Mouse (Mus musculus): ENCODE data around the gene Rab3gap1.

Rab3gap1 gene

GRCm38 (mm10) chr1:127868300-127869261 lies at the start of gene Rab3gap1:
Gene Rab3gap1 (plus strand): TSS chr1:127868773.
- peak; percentile 86 for DNase-seq (ENCODE audit: low spot score)

GRCm38 (mm10) chr1:127827325-127827724 lies 41.2 kb upstream of the Rab3gap1 start:
- DNase-seq (ENCODE audit: low spot score), result peak; percentile 82

- DNase-seq (ENCODE audit: low spot score), result no peak
Measured at GRCm38 (mm10) chr1:127830215-127830921, 38.2 kb upstream of the Rab3gap1 start.

GRCm38 (mm10) chr1:127833714-127834113 lies 34.9 kb upstream of the Rab3gap1 start:
- DNase-seq (ENCODE audit: low spot score), result no peak

GRCm38 (mm10) chr1:127834202-127834601 lies 34.4 kb upstream of the Rab3gap1 start:
- DNase-seq (ENCODE audit: low spot score), result no peak

GRCm38 (mm10) chr1:127836619-127837018 lies 32.0 kb upstream of the Rab3gap1 start:
- no peak for DNase-seq (ENCODE audit: low spot score)

- DNase-seq (ENCODE audit: low spot score), result no peak
Measured at GRCm38 (mm10) chr1:127838602-127839001, 30.0 kb upstream of the Rab3gap1 start.

- DNase-seq (ENCODE audit: low spot score), result no peak
Measured at GRCm38 (mm10) chr1:127845472-127845871, 23.1 kb upstream of the Rab3gap1 start.

GRCm38 (mm10) chr1:127850075-127850610 lies 18.4 kb upstream of the Rab3gap1 start:
- DNase-seq (ENCODE audit: low spot score), result peak; percentile 56

GRCm38 (mm10) chr1:127854486-127855222 lies 13.9 kb upstream of the Rab3gap1 start, which contains the start of gene Map3k19:
Gene Map3k19 (minus strand): TSS chr1:127855031.
- peak; percentile 77 for DNase-seq (ENCODE audit: low spot score)

GRCm38 (mm10) chr1:127858945-127859648 lies 9.5 kb upstream of the Rab3gap1 start:
- no peak for DNase-seq (ENCODE audit: low spot score)

- DNase-seq (ENCODE audit: low spot score), result no peak
Measured at GRCm38 (mm10) chr1:127859799-127860400, 8.7 kb upstream of the Rab3gap1 start.

GRCm38 (mm10) chr1:127860492-127860891 lies 8.1 kb upstream of the Rab3gap1 start:
- no peak for DNase-seq (ENCODE audit: low spot score)

- DNase-seq (ENCODE audit: low spot score), result no peak
Measured at GRCm38 (mm10) chr1:127861900-127862299, 6.7 kb upstream of the Rab3gap1 start.

GRCm38 (mm10) chr1:127863806-127864205 lies 4.8 kb upstream of the Rab3gap1 start:
- no peak for DNase-seq (ENCODE audit: low spot score)

GRCm38 (mm10) chr1:127869276-127869675 lies 703 bp downstream of the Rab3gap1 start:
- no peak for DNase-seq (ENCODE audit: low spot score)

GRCm38 (mm10) chr1:127899401-127899800 lies 30.8 kb downstream of the Rab3gap1 start:
- no peak for DNase-seq (ENCODE audit: low spot score)

GRCm38 (mm10) chr1:127904774-127905385 lies 36.3 kb downstream of the Rab3gap1 start:
- no peak for DNase-seq (ENCODE audit: low spot score)

GRCm38 (mm10) chr1:127913116-127913515 lies 44.5 kb downstream of the Rab3gap1 start:
- peak; percentile 62 for DNase-seq (ENCODE audit: low spot score)

- no peak for DNase-seq (ENCODE audit: low spot score)
Measured at GRCm38 (mm10) chr1:127915316-127915715, 46.7 kb downstream of the Rab3gap1 start.
